Mouse (Mus musculus) brain, adult 2 months (tissue): ENCODE results near the gene Pik3c2b.
A peak's percentile ranks its signal among the peaks of the same experiment; 100 is the strongest.

ENCODE experiments used
- DNase-seq: peaks from one replicate; pipeline ENCODE4 v3.0.0; 2011; ENCODE audit warnings: low read depth, low spot score

Gene Pik3c2b

DNA sequence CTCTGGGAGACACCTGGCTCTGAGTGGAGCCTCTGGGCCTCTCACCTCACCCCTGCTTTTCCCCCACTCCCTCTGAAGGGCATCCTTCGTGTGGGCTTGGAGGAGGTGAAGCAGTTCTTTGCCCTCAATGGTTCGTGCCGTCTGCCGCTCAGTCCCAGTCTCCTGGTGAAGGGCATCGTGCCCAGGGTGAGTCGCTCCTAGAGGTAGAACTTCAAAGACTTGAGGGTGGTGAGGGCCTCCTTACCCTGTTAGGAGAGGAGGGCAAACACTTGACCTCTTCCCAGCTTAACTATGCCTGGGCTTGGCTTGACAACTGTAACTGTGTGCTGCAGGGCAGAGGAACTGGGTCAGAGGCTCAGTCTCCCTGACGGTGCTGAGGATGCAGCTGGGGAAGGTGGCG, 46.0 kb downstream of the Pik3c2b start:
- DNase-seq: no peak

DNA sequence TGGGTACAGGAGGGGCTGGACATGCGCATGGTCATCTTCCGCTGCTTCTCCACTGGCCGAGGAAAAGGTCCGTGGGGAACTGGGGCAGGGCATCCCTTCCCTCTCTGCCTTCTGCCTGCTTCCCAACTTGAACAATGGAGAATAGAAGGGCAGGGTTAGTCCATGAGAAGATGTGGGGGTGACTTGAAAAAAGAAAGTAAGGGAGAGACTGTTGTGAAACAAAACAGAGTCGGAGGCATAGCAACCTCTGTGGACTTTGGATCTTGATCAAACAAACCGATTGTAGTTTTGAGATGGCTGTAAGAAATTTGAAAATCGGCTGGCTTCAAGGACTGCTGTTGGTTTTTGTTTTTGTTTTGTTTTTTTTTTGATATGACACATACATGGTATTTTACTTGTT, 48.3 kb downstream of the Pik3c2b start:
- DNase-seq: no peak

DNA sequence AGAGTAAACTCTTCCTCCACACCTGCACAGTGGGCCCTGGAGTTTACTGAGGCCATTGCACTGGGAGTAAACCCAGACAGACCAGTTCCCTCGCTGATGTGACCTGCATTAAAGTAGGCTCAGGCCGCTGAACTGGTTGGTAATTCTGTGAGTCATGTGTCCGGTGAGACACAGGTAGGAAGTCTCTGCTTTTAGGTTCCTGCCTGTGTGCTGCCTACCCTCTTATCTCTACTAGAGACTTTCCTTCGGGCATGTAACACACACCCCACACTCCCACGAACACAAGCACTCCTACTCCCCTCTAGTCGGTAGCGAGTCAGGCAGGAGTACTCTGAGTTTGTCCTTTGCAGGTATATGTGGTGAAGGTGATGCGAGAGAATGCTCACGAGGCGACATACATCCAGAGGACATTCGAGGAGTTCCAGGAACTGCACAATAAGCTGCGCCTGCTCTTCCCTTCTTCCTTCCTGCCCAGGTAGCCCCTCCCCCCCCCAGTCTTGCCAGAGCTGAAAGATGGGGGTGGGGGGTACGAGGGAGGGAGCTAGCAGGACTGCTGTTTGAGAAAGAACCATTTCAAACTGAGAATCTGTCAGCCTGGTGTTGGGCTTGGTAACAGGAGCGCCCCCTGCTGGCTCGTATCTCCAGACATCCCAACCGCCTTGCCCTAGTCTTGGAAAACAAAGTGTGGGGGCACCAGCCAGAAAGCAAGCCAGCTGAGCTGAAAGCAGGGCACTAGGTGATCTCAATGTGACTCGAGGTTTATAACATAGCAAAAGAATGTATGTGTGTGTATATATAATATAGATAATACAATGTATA, 55.7 kb downstream of the Pik3c2b start:
- peak; percentile 87 for DNase-seq

DNA sequence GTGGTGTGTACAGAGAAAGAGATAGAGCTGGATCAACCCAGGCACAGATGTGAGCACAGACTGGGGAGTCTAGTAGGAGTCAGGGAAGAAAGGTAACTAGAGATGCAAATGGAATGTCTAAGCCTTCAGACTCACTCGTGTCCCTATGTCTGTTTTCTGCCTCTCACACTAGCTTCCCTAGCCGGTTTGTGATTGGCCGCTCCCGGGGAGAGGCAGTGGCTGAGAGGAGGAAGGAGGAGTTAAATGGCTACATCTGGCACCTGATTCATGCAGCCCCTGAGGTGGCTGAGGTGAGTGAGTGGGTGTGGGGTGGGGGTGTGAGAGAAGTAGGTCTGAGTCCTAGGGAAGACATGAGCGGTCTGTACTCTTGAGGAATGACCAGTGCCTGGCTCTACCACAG, 56.6 kb downstream of the Pik3c2b start:
- DNase-seq: no peak

DNA sequence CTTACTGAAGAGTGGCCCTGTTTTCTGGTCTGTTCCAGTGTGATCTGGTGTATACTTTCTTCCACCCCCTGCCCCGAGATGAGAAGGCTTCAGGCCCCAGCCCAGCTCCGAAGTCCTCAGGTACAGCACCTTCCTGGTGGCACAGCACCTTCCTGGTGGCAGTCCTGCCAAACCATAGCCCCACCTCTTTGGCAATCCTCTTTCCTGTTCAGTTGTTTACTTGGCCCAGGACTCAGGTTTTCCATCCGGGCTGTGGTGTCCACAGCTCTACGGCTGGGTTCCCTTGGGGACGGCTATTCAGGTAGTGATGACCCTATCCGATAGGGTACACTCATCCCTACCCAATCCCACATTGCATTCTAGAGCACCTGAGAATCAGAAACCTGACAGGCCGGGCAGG, 57.8 kb downstream of the Pik3c2b start:
- no peak for DNase-seq

DNA sequence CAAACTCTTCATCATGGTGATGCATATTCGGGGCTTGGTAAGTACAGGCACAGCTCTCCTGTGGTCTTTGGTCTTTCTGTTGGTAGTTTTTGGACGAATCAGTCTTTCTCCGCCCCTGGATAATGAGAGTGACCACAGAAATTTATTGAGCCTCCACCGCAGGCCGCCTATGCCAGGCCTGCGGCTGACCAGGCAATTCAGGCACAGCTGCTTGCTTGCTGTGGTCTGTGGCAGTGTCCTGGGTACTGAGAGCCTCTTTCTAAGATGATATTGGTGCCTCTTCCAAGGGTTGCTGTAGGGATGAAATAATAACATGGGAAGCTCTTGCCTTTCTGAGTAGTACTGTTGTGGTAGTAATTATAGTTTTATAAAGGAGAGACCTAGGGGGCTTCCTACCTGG, 58.4 kb downstream of the Pik3c2b start:
- DNase-seq: no peak

DNA sequence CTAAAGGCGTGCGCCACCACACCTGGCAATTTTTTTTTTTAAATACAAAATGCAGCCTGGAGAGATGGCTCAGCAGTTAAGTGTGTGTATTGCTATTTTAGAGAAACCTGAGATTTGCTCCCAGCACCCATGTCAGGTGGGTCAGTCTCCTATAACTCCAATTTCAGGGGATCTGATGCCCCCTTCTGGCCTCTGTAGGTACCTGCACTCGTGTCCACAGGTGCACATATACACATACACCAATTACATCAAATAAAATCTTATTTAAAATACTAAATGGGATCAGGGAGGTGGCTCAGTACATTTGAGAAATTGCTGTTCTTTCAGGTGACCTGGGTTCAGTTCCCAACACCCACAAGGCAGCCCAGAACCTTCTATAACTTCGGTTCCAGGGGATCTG, 70.6 kb downstream of the Pik3c2b start:
- DNase-seq: no peak

DNA sequence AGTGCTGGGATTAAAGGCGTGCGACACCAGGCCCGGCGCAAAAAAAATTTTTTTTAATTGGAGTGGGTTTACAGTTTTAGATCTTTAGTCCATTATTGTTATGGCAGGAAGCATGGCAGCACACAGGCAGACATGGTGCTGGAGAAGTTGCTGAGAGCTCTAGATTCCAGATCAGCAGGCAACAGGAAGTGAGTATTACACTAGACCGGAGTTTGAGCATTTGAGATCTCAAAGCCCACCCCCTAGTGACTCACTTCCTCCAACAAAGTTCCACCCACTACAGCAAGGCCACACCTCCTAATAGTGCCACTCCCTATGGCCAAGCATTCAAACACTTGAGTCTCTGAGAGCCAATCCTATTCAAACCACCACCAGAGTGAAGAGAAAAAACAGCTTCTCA, 72.7 kb downstream of the Pik3c2b start:
- no peak for DNase-seq

DNA sequence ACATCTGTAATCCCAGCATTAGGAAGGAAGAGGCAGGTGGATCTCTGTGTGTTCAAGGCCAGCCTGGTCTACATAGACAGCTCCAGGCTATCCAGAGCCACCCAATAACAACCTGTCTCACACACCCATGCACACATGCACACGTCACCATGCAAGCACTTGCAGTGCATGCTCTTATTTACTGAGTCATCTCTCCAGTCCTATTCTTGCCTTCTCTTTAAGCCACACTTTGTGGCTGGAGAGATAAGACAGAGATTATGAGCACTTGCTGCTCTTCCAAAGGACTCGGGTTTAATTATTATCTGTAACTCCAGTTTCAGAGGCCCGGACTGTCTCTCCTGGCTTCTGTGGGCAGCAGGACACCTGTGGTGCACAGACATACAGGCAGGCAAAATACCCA, 73.4 kb downstream of the Pik3c2b start:
- no peak for DNase-seq

DNA sequence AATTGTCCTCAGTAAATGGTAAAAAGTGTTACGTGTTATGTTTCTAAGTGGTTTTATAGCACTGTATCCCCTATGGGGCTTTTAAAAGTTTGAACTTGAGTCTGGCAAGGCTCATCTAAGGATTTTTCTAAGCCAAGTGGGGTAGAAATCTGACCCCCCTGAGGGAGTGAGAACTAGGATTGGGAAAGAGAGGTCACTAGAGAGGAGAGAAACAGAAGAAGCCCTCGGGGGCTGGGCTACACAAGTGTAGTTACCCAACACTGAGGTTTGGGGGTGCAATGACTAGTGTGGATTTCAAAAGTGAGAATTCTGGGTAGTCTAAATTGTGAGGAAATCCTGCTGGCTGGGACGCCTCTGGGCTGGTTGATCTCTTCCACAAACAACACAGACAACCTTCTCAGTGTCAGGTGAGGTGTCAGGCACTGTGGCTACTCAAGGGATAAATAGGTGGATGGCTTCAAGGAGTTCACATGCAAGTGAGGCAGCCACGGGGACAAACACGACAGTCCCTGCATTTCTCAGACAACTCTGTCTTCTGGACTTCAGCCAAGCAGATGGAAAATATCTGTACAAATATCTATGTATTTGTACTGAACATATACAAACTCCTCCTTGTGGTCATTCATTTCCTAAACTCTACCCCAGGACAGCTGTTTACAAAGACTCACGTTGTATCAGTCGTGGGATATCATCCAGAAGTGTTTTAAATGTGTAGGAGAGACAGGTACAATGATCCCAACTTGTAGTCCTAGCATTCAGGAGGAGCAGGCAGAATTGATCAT, 74.7 kb downstream of the Pik3c2b start:
- no peak for DNase-seq

DNA sequence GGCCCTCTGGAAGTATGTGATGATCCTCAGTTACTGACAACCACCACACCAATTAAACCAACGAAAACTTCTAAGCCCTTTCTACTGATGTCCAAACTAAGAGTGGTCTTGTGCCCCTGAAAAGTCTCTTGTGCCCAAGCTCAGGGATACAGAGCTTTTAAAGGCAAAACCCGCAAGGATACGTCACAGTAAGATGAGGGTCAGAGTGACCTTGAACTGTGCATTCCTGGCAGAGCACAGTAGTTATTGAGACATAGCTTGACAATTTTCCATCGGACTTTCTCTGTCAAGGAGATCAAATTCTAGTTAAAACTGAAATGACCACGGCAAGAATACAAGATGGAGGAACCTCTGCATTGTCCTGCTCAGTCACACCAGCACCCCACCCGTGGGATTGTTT, 75.8 kb downstream of the Pik3c2b start:
- no peak for DNase-seq

DNA sequence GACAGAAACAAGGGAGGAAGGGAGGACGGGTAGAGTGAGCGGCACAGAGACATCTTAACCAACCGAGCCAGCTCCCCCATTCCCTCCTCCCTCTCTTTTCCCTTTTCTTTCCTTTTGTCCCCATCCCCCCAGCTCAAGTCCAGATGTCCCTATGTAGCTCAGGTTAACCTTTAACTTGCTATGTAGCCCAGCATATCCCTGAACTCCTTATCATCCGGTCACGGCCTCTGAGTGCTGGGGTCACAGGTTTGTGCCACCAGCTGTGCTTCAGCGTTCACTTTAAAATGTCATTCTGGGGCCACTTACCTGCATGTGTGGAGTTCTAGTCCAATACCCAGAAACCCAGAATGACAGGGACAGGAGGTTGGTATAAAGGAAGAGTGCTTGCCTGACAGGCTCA, 78.7 kb downstream of the Pik3c2b start:
- DNase-seq: no peak

DNA sequence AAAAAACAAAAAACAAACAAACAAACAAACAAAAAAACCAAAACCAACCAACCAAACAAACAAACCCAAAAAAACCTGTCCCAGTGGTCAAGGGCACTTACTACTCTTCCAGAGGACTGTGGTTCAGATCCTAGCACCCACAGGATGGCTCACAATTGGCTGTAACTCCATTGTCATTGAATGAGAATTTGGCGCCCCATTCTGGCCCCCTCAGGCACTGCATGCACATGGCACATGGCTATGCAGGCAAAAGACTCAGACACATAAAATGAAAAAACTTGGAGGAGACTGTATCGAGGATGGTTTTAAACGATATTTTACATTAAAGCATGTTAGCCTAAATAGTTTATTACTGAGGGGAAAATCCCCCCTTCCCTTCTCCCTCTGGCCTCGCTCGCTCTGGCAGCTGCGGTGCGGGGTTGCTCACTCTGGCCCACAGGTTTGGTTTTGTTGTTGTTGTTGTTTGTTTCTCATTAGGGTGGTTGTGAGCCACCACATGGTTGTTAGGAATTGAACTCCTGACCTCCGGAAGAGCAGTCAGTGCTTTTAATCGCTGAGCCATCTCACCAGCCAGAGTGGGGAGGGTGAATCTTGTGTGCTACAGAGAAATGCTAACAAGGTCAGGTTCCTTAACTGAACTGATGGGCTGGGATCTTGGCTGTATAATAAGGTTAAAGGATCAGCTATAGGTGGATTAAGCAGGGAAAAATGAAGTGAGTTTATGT, 80.3 kb downstream of the Pik3c2b start:
- no peak for DNase-seq

DNA sequence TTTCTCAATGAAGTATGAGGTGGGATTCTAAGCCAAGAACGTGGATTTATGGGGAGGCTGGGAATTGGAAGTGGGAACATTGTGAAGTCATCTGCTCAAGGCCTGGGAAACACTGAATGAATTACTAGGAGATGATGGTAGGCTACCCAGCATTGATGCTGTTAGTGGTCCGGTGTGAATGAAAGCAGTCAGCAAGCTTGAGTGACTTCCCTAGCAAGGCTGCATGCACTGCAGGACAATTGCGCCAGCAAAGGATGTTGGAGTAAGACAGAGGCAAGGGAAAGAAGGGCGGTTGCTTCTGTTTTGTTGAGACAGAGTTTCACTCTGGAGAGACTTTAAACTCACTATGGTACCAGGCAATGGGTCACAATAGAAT, 80.9 kb downstream of the Pik3c2b start:
- DNase-seq: no peak

DNA sequence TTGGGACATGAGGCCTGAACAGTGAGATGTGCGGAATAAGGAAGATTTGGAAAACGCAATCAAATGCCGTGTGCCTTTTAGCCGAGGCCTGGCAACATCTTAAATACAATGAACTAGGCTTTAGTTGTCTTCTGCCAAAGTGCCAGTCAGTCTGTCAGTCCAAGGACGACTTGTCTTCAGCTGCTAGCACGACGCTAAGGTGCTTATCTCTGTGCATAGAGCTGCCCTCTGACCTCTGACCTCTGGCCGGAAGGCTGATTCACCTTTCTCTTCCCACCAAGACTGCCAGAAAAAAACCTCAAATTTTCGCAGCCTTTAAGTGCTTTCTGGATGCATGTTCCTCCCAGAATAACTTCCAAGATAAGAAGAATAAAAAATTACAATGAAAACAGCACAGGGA, 81.9 kb downstream of the Pik3c2b start:
- DNase-seq: no peak

DNA sequence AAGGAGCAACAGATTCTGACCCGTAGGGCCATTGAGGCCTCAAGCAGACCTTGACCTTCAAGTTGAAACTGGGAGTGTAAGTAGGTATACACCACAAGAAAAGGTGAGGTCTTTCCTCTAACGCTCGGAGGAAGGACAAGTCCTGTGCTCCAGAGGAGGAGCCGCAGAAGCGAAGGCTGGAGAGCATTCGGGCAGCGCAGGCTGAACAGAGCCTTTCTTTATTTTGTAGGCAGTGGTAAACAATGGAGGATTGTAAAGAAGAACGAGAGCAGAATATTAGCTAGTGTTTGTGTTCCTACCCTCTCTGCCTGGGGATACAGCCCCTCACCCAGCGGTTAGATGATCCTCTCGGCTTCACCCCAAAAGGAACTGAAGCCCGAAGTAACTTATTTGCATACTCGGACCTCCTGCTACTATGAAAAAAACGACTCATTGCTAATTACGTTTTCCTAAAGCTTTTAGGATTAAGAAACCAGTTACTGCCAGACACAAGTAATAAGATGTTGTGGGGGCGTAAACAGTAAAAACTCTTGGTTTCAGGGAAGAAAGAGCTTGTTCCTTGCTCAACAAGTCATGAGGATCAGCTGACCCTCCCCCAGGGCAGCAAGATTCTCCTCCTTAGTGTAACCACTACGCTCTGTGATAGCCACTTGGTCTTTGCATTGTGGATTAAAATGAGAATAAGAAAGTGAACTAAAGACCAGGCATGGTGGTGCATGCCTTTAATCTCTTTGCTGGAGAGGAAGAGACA, 84.2 kb downstream of the Pik3c2b start:
- DNase-seq: peak; percentile 74

DNA sequence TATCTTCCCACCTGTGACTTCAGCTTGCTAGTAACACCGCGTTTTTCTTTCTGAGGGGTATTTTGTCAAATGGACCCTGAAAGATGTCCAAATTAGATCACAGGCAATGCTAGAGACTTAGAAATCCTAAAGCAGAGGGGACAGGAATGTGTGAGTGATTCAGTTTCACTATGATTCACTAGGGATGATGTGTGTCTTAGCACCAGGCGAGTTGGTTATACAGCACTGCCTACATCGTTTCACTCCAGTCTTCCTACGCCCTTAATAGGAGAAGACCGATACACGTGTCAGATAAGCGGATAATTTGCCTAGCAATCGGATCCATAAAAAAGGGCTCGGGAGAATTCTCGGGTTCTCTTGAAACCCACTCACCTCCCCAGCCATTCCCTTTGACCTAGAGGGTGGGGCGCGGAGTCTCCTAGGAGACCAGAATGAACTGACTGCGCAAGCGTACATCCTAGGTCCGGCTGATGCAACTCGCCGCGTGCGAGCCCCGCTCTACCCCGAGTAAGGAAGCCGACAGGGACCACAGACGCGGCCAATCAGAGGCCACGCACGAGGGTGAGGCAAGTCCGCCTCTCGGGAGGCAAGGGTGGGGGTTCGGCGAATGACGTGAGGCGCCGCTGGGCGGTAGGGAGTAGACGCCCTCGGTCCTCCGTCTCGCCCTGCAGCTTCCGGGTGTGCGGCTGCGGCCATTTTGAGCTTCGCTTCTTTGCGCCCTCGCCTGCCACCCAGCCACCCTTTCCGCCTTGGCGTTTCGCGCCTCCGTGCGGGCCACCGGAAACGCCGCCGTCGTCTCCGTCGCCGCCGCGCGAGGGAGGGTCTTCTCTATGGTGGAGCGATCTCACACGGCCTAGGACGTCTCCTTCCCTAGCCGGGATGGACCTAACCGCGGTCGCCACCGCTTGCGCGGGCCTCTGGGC, 85.4 kb downstream of the Pik3c2b start, which contains the start of gene Ppp1r15b:
Gene Ppp1r15b (plus strand): TSS at position 506 of the 923 bp plus-strand sequence.
- peak; percentile 100 for DNase-seq

DNA sequence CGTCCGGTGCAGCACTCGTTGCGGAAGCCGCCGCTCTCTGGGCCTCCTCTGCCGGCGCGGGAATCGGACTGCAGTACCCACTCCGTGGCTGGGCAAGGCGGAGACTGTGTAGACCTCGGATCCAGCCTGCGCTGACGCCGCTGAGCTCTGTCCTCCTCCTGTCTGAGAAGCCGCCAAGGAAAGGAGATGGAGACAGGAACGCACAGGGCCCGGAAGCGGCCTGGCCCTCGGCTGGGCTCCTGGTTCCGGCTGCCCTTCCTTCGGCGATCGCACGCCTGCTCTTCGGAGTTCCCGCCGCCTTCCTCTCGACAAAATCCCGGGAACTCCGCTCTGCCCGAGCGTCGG, 86.1 kb downstream of the Pik3c2b start:
- no peak for DNase-seq

DNA sequence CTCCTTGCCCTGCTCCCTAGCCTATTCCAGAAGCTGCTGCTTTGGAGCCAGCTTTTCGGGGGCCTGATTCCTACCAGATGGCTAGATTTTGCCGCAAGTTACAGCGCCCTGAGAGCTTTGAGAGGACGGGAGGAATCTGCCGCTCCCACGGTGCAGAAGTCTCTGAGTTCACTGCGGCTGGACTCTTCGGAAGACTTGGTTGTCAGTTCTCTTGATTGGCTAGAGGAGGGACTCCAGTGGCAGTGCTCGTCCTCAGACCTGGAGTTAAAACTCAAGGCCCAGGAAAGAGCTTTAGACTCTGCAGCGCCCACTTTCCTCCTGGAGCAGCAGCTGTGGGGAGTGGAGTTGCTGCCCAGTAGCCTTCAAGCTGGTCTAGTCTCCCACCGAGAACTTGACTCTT, 86.5 kb downstream of the Pik3c2b start:
- peak; percentile 40 for DNase-seq

DNA sequence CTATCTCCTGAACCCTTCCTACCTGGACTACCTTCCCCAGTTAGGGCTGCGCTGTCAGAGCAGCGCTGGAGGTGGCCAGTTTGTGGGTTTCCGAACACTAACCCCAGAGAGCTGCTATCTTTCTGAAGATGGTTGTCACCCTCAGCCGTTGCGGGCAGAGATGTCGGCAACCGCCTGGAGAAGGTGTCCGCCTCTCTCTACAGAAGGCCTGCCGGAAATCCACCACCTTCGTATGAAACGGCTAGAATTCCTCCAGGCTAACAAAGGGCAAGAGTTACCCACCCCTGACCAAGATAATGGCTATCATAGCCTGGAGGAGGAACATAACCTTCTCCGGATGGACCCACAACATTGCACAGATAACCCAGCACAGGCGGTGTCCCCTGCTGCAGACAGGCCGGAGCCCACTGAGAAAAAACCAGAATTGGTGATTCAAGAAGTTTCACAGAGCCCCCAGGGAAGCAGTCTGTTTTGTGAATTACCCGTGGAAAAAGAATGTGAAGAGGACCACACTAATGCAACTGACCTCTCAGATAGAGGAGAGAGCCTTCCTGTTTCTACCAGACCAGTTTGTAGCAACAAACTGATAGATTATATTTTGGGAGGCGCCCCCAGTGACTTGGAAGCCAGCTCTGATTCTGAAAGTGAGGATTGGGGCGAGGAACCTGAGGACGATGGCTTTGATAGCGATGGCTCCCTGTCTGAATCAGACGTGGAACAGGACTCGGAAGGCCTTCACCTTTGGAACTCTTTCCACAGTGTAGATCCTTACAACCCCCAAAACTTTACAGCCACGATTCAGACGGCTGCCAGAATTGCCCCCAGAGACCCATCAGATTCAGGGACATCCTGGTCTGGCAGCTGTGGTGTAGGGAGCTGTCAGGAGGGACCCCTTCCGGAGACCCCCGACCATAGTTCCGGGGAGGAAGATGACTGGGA, 87.2 kb downstream of the Pik3c2b start:
- DNase-seq: no peak
